Mouse (Mus musculus) heart, adult 2 months (tissue): ENCODE measurements at regions not wholly inside any gene's neighbourhood (a gene's known extent, or its start where the extent isn't known, plus 50 kb on each side); places are given as distances from the start of the nearest gene placed in this dataset.

Source experiments
- CTCF ChIP-seq: fragments of 200-600 bp; IDR thresholded peaks from 2 replicates; pipeline ENCODE4 v1.8.1; 2022; ENCODE audit warnings: antibody characterized with exemption, mild to moderate bottlenecking, moderate library complexity
- EP300 ChIP-seq: fragments of 200-500 bp; IDR thresholded peaks from 2 replicates; pipeline ENCODE4 v1.6.1; 2011; ENCODE audit warnings: low read depth, low read length, control low read depth; ENCODE audit not compliant: insufficient read depth
- POLR2A ChIP-seq: fragments of 200-500 bp; IDR thresholded peaks from 2 replicates; pipeline ENCODE4 v1.6.1; 2011; ENCODE audit warnings: mild to moderate bottlenecking, low read depth, low read length, control low read depth; ENCODE audit not compliant: insufficient read depth

DNA sequence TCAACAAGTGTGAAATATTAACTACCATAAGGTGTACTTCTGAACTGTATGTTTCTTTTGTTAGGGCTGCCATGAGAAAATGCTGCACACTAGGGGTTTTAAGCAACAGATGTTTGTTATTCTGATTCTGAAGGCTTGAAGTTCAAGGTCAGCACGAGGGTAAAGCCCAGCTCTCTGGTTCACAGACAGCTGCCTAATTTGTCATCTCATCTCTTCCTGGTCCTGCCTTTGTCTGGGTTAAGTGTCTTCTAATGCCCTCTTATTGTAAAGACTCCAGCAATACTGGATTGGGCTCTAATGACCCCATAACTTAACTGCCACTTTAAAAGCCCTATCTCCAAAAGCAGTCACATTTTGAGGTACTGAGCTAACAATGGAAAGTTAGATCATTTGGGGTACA, 209.9 kb upstream of the Trib2 start:
- no peak for TF ChIP-seq CTCF
- no peak for TF ChIP-seq POLR2A
- no peak for TF ChIP-seq EP300
